Mouse (Mus musculus) embryonic fibroblast, embryonic 13.5 days (primary cell): ENCODE data around the gene Lsmem1. TPM values are rescaled to one million over a fixed set of nuclear protein-coding genes. Genes with fewer than 3 reads are reported as not detected.

Experiments
- H3K27ac ChIP-seq: 2 replicates; pipeline ENCODE4 v1.5.1; 2012; ENCODE audit warnings: low read length, control low read depth, inconsistent platforms; ENCODE audit not compliant: insufficient read depth
- H3K4me1 ChIP-seq: 2 replicates; pipeline ENCODE4 v1.6.1; 2011; ENCODE audit warnings: low read length; ENCODE audit not compliant: control insufficient read depth, insufficient read depth
- H3K4me3 ChIP-seq: 2 replicates; pipeline ENCODE4 v1.5.1; 2011; ENCODE audit warnings: mild to moderate bottlenecking, control low read depth, low read length; ENCODE audit not compliant: insufficient read depth
- CTCF ChIP-seq: IDR thresholded peaks from 2 replicates; pipeline ENCODE4 v1.5.1; 2011; ENCODE audit warnings: mild to moderate bottlenecking, control low read depth, low read length, moderate library complexity, borderline replicate concordance; ENCODE audit not compliant: insufficient read depth
- POLR2A ChIP-seq: IDR thresholded peaks from 2 replicates; pipeline ENCODE4 v1.6.1; 2011; ENCODE audit warnings: low read depth, mild to moderate bottlenecking, control low read depth, low read length, moderate library complexity
- polyA plus RNA-seq: library from polyadenylated mRNA; stranded (reverse); fragments of >200 nt; gene quantifications from 2 replicates; pipeline ENCODE4 v1.2.4, GENCODE M21; 2011; ENCODE audit warnings: low read depth; ENCODE audit not compliant: missing spikeins, insufficient read length

Gene Lsmem1
- polyA plus RNA-seq, 1 experiment = not detected

GRCm38 (mm10) chr12:40214888-40215876 is 15.9 kb upstream of the Lsmem1 start:
- Histone ChIP-seq H3K27ac (no peak overlapping the region), H3K4me3 (no peak overlapping the region), H3K4me1 (peaks cover 3% of the 10 kb centered on the region; the same call in 1 of the 2 replicates)
- TF ChIP-seq CTCF = no peak
- TF ChIP-seq POLR2A = no peak

- H3K27ac ChIP-seq = no peak overlapping the region
- TF ChIP-seq CTCF (no peak), POLR2A (no peak)
- H3K4me3 ChIP-seq = no peak overlapping the region
- H3K4me1 ChIP-seq = no peaks in the 10 kb centered on the region
Measured at GRCm38 (mm10) chr12:40209049-40209448, 9.8 kb upstream of the Lsmem1 start.

- no peak overlapping the region for H3K27ac ChIP-seq
- TF ChIP-seq POLR2A (no peak), CTCF (no peak)
Measured at GRCm38 (mm10) chr12:40207909-40208308, 8.6 kb upstream of the Lsmem1 start.

GRCm38 (mm10) chr12:40202161-40203035 is 3.1 kb upstream of the Lsmem1 start:
- H3K4me1 ChIP-seq = no peaks in the 10 kb centered on the region
- no peak for TF ChIP-seq POLR2A
- TF ChIP-seq CTCF = no peak
- no peak overlapping the region for H3K27ac ChIP-seq
- no peak overlapping the region for H3K4me3 ChIP-seq

More at GRCm38 (mm10) chr12:40207909-40208308, 8.6 kb upstream of the Lsmem1 start:
- no peaks in the 10 kb centered on the region for H3K4me1 ChIP-seq
- H3K4me3 ChIP-seq = no peak overlapping the region

- Histone ChIP-seq H3K4me3 (no peak overlapping the region), H3K4me1 (no peaks in the 10 kb centered on the region), H3K27ac (no peak overlapping the region)
- no peak for TF ChIP-seq CTCF
Measured at GRCm38 (mm10) chr12:40200484-40201235, 1.4 kb upstream of the Lsmem1 start.

- H3K4me3 ChIP-seq = no peak overlapping the region
- H3K27ac ChIP-seq = no peak overlapping the region
- peak; percentile 12; the same call in 1 of the 2 replicates for TF ChIP-seq CTCF
- no peak for TF ChIP-seq POLR2A
- no peaks in the 10 kb centered on the region for H3K4me1 ChIP-seq
Measured at GRCm38 (mm10) chr12:40199795-40200402, 609 bp upstream of the Lsmem1 start.

- Histone ChIP-seq H3K27ac (no peak overlapping the region), H3K4me3 (no peak overlapping the region), H3K4me1 (no peaks in the 10 kb centered on the region)
- TF ChIP-seq CTCF (no peak), POLR2A (no peak)
Measured at GRCm38 (mm10) chr12:40198427-40198826, 863 bp downstream of the Lsmem1 start.

GRCm38 (mm10) chr12:40198019-40198418 is 1.3 kb downstream of the Lsmem1 start:
- H3K4me1 ChIP-seq = no peaks in the 10 kb centered on the region
- H3K4me3 ChIP-seq = no peak overlapping the region
- H3K27ac ChIP-seq = no peak overlapping the region
- TF ChIP-seq CTCF = no peak
- TF ChIP-seq POLR2A = no peak

- H3K4me1 ChIP-seq = no peaks in the 10 kb centered on the region
- no peak overlapping the region for H3K4me3 ChIP-seq
- no peak overlapping the region for H3K27ac ChIP-seq
- TF ChIP-seq POLR2A (no peak), CTCF (no peak)
Measured at GRCm38 (mm10) chr12:40197511-40197910, 1.8 kb downstream of the Lsmem1 start.
